Mouse (Mus musculus) liver, postnatal 0 days (tissue): ENCODE results near the gene Dnmt3l.
"Not testable (repeated sequence)": the region's sequence is repeated elsewhere in the genome, so short reads cannot be mapped to it uniquely, and the experiment has no call there.

Experiments used
- CTCF ChIP-seq: sonication (generic); IDR thresholded peaks from 2 replicates; pipeline ENCODE4 v1.5.1; 2016; ENCODE audit warnings: antibody characterized with exemption, low read depth
- EP300 ChIP-seq: IDR thresholded peaks from 2 replicates; pipeline ENCODE4 v1.6.1; 2016; ENCODE audit warnings: antibody characterized with exemption, low read depth, mild to moderate bottlenecking

GRCm38 (mm10) chr10:78099860-78100259 is 58.1 kb downstream of the Dnmt3l start:
- not testable (repeated sequence) for TF ChIP-seq CTCF, EP300
